In genomic region chr1:161379685-161380424, GRCm38 (mm10) we compare ENCODE assay signal across 10 mouse cellular contexts. TPM values are rescaled to one million over a fixed set of nuclear protein-coding genes. Genes with fewer than 3 reads are reported as not detected.
A peak's percentile ranks its signal among the peaks of the same experiment; 100 is the strongest.
DNase-seq lines count a peak whose midpoint lies in the region; ATAC-seq and TF ChIP-seq lines count a peak whose summit lies in the region.
"Had no signal": no experiment of that assay in that cellular context is flagged by ENCODE, and none has a peak within 500 bp of the region (broad histone marks: within the 10 kb centered on the region; RNA-seq: fewer than 3 reads in every experiment).

No protein-coding gene starts in this region.

- no peak overlapping the region for H3K4me3 ChIP-seq in kidney, adult 2 months (ENCODE audit: insufficient read depth, low read depth, low read length)
- no peak overlapping the region for H3K4me3 ChIP-seq in embryonic facial prominence, embryonic 13.5 days
- no peak overlapping the region for H3K4me3 ChIP-seq in midbrain, embryonic 13.5 days (replicated peaks)
- H3K4me3 ChIP-seq: heart, embryonic 13.5 days had no signal

- 22% methylated on average over 11 of the region's 11 CpGs for WGBS in kidney, adult 2 months
- WGBS in embryonic facial prominence, embryonic 13.5 days = 16% methylated on average over 11 of the region's 11 CpGs
- 18% methylated on average over 11 of the region's 11 CpGs for WGBS in midbrain, embryonic 13.5 days

- H3K9ac ChIP-seq in embryonic facial prominence, embryonic 13.5 days = no peak overlapping the region
- H3K9ac ChIP-seq in midbrain, embryonic 13.5 days (replicated peaks) = no peak overlapping the region
- H3K9ac ChIP-seq: heart, embryonic 13.5 days had no signal

- H3K4me1 ChIP-seq in kidney, adult 2 months (ENCODE audit: control insufficient read depth, insufficient read depth, low read length) = peaks cover 4% of the 10 kb centered on the region; the same call in 1 of the 2 replicates
- H3K4me1 ChIP-seq in embryonic facial prominence, embryonic 13.5 days = peaks cover 15% of the 10 kb centered on the region
- H3K4me1 ChIP-seq in midbrain, embryonic 13.5 days (replicated peaks) = peaks cover 11% of the 10 kb centered on the region
- H3K4me1 ChIP-seq: heart, embryonic 13.5 days had no signal

- peak overlapping the region; percentile 5; the same call in 1 of the 2 replicates for H3K4me2 ChIP-seq in embryonic facial prominence, embryonic 13.5 days
- no peak overlapping the region for H3K4me2 ChIP-seq in midbrain, embryonic 13.5 days (replicated peaks)
- H3K4me2 ChIP-seq: heart, embryonic 13.5 days had no signal

- H3K27ac ChIP-seq in kidney, adult 2 months (ENCODE audit: insufficient read depth, low read depth, low read length) = no peak overlapping the region
- 0 out of 2 replicates have a peak overlapping the region, but pooled peaks have one; percentile 19 for H3K27ac ChIP-seq in embryonic facial prominence, embryonic 13.5 days
- no peak overlapping the region for H3K27ac ChIP-seq in midbrain, embryonic 13.5 days
- H3K27ac ChIP-seq: heart, embryonic 13.5 days had no signal

- peak; percentile 76 for DNase-seq in kidney, adult 2 months
- no peak for DNase-seq in kidney, postnatal 10 days
- peak; percentile 49 for DNase-seq in kidney, adult 9 months
- no peak for DNase-seq in thymus, postnatal 0 days (ENCODE audit: low spot score)
- no peak for DNase-seq in gastrocnemius, postnatal 36 days

- H3K27me3 ChIP-seq in kidney, adult 2 months (replicated peaks; ENCODE audit: control insufficient read depth, insufficient read depth, low read length) = no peaks in the 10 kb centered on the region; the same call in 1 of the 2 replicates
- H3K27me3 ChIP-seq in embryonic facial prominence, embryonic 13.5 days = no peaks in the 10 kb centered on the region
- no peaks in the 10 kb centered on the region for H3K27me3 ChIP-seq in midbrain, embryonic 13.5 days
- H3K27me3 ChIP-seq: heart, embryonic 13.5 days had no signal

- no peaks in the 10 kb centered on the region for H3K36me3 ChIP-seq in kidney, adult 2 months (ENCODE audit: control insufficient read depth, insufficient read depth, low read length)
- H3K36me3 ChIP-seq in embryonic facial prominence, embryonic 13.5 days = no peaks in the 10 kb centered on the region
- no peaks in the 10 kb centered on the region for H3K36me3 ChIP-seq in midbrain, embryonic 13.5 days
- H3K36me3 ChIP-seq: heart, embryonic 13.5 days had no signal

- H3K9me3 ChIP-seq in embryonic facial prominence, embryonic 13.5 days = no peaks in the 10 kb centered on the region
- no peaks in the 10 kb centered on the region for H3K9me3 ChIP-seq in midbrain, embryonic 13.5 days
- H3K9me3 ChIP-seq: heart, embryonic 13.5 days had no signal

- no peak for TF ChIP-seq POLR2A in kidney, adult 2 months (IDR thresholded peaks at IDR 0.05; ENCODE audit: low read depth, low read length)

- no peak for ATAC-seq in embryonic facial prominence, embryonic 13.5 days (ENCODE audit: insufficient number of reproducible peaks, insufficient read depth, low FRiP score, low TSS enrichment, low read depth)
- ATAC-seq in midbrain, embryonic 13.5 days = 0 out of 2 replicates have a peak, but pooled peaks have one; percentile 20

- intact Hi-C loops in gastrocnemius, postnatal 36 days (cut with DNase I) = no loop called here

- no peak for TF ChIP-seq CTCF in kidney, adult 2 months (conservative IDR thresholded peaks at IDR 0.05; ENCODE audit: insufficient read depth, insufficient read length, low read depth, low read length)

RNA-seq across cellular contexts. Expression of gene Tnfsf4, which starts 15.4 kb away (rescaled TPM):
- not detected in 2 replicates for polyA plus RNA-seq in kidney, adult 2 months (2012; rRNA removed)
- polyA plus RNA-seq in embryonic facial prominence, embryonic 13.5 days (2015; fragmentation: Nextera tagmentation; extraction: Ambion mirVana) = not detected in 2 replicates
- polyA plus RNA-seq in midbrain, embryonic 13.5 days (2015; fragmentation: Nextera tagmentation; extraction: Ambion mirVana) = not detected in 2 replicates
- polyA plus RNA-seq in thymus, postnatal 0 days (2015; fragmentation: Nextera tagmentation; extraction: Ambion mirVana) = 0.18 and 0.26 TPM in 2 replicates
- total RNA-seq in gastrocnemius, postnatal 36 days (2021) = not detected
- polyA plus RNA-seq: heart, embryonic 13.5 days; lung, embryonic 16.5 days; small intestine, adult 2 months had no signal

Comparison
In these comparisons a context has a peak if more than half of its experiments do, and no peak if none do; other contexts are left out.
1. DNase-seq: peak in kidney, adult 2 months (single experiment) and kidney, adult 9 months (single experiment); none in kidney, postnatal 10 days (single experiment), thymus, postnatal 0 days (single experiment) and gastrocnemius, postnatal 36 days (0 of 2).